Mouse (Mus musculus) kidney, postnatal 0 days (tissue): ENCODE results near the gene Lsm4. TPM values are rescaled to one million over a fixed set of nuclear protein-coding genes. Genes with fewer than 3 reads are reported as not detected.

ENCODE experiments used
- ATAC-seq: fragments of 200-750 bp; cut with Nextera tagmentation; replicated peaks from 2 replicates; pipeline ENCODE4 v1.8.0; 2017; ENCODE audit warnings: low read depth, moderate number of reproducible peaks, moderate TSS enrichment, moderate library complexity; ENCODE audit not compliant: low FRiP score
- DNase-seq: peaks from one replicate; pipeline ENCODE4 v3.0.0-alpha.2; 2016; ENCODE audit warnings: low spot score
- H3K27ac ChIP-seq: fragments of 300-500 bp; sonication (generic); 2 replicates; pipeline ENCODE4 v1.5.1; 2014; ENCODE audit warnings: mild to moderate bottlenecking
- H3K27me3 ChIP-seq: fragments of 300-500 bp; sonication (generic); 2 replicates; pipeline ENCODE4 v1.6.1; 2014; ENCODE audit warnings: low read length, mixed read lengths; ENCODE audit not compliant: insufficient read depth
- H3K36me3 ChIP-seq: fragments of 300-500 bp; sonication (generic); 2 replicates; pipeline ENCODE4 v1.6.1; 2014; ENCODE audit warnings: low read length, mixed read lengths; ENCODE audit not compliant: insufficient read depth
- H3K4me1 ChIP-seq: fragments of 300-500 bp; sonication (generic); replicated peaks from 2 replicates; pipeline ENCODE4 v1.6.1; 2014; ENCODE audit warnings: antibody characterized with exemption, low read length, mixed read lengths; ENCODE audit not compliant: insufficient read depth
- H3K4me2 ChIP-seq: fragments of 300-500 bp; sonication (generic); 2 replicates; pipeline ENCODE4 v1.6.1; 2014; ENCODE audit warnings: mild to moderate bottlenecking, low read length, moderate library complexity, mixed read lengths
- H3K4me3 ChIP-seq: fragments of 300-500 bp; sonication (generic); replicated peaks from 2 replicates; pipeline ENCODE4 v1.5.1; 2014; ENCODE audit warnings: low read depth, low read length
- H3K9ac ChIP-seq: fragments of 300-500 bp; sonication (generic); 2 replicates; pipeline ENCODE4 v1.6.1; 2014; ENCODE audit warnings: low read depth, low read length
- H3K9me3 ChIP-seq: fragments of 300-500 bp; sonication (generic); replicated peaks from 2 replicates; pipeline ENCODE4 v1.6.1; 2016; ENCODE audit warnings: low read length, inconsistent platforms, mixed read lengths
- CTCF ChIP-seq: IDR thresholded peaks from 2 replicates; pipeline ENCODE4 v1.5.1; 2016; ENCODE audit warnings: antibody characterized with exemption, low read depth, mild to moderate bottlenecking, moderate library complexity
- WGBS: fragments of 180-500 bp; shearing (Covaris S2); extraction: QIAGEN DNeasy Blood & Tissue Kit; methylation state at CpG from one replicate; pipeline ENCODE4 v1.1.7; 2014; 5-methylcytosine and 5-hydroxymethylcytosine counted together
- polyA plus RNA-seq: library from polyadenylated mRNA; unstranded; fragments of >200 nt; fragmentation: Nextera tagmentation; extraction: Ambion mirVana; gene quantifications from 2 replicates; pipeline ENCODE4 v1.2.1, GENCODE M21; 2015

The Lsm4 gene
- polyA plus RNA-seq, 1 experiment from 2014 or later: 281 TPM

- no peak for TF ChIP-seq CTCF
- Histone ChIP-seq H3K36me3 (peaks cover 15% of the 10 kb centered on the region), H3K9ac (peak overlapping the region; percentile 80), H3K4me1 (peaks cover 17% of the 10 kb centered on the region), H3K4me2 (peak overlapping the region; percentile 72), H3K27me3 (no peaks in the 10 kb centered on the region), H3K4me3 (peak overlapping the region; percentile 80), H3K27ac (peak overlapping the region; percentile 95), H3K9me3 (no peaks in the 10 kb centered on the region)
- peak; percentile 95 for ATAC-seq
- peak; percentile 98 for DNase-seq
- whole genome bisulfite sequencing: 1% methylated on average over 44 of the region's 44 CpGs
Observed at GRCm38 (mm10) chr8:70659604-70660272, 13.3 kb upstream of the Lsm4 start.

- Histone ChIP-seq H3K4me2 (peak within 1 kb of the TSS; percentile 72), H3K36me3 (peaks cover 10% of the 10 kb centered on the region), H3K9ac (peak within 1 kb of the TSS; percentile 80), H3K4me1 (peaks cover 17% of the 10 kb centered on the region), H3K27me3 (no peaks in the 10 kb centered on the region), H3K9me3 (no peaks in the 10 kb centered on the region), H3K27ac (peak within 1 kb of the TSS; percentile 95), H3K4me3 (peak within 1 kb of the TSS; percentile 80)
- DNase-seq (peak; percentile 49), ATAC-seq (peak; percentile 70)
- no peak for TF ChIP-seq CTCF
- WGBS: 4% methylated on average over 14 of the region's 14 CpGs
Observed at GRCm38 (mm10) chr8:70660273-70660725, 12.7 kb upstream of the Lsm4 start, which contains the start of gene Pgpep1. Gene Pgpep1 (minus strand): TSS chr8:70660388.

GRCm38 (mm10) chr8:70663691-70664090 lies 9.4 kb upstream of the Lsm4 start:
- DNase-seq (no peak), ATAC-seq (no peak)
- H3K4me1 ChIP-seq: peaks cover 7% of the 10 kb centered on the region
- H3K36me3 ChIP-seq: no peaks in the 10 kb centered on the region
- H3K9ac ChIP-seq: no peak overlapping the region
- no peaks in the 10 kb centered on the region for H3K27me3 ChIP-seq
- H3K9me3 ChIP-seq: no peaks in the 10 kb centered on the region
- 38% methylated on average over 4 of the region's 4 CpGs for WGBS
- H3K27ac ChIP-seq: no peak overlapping the region
- TF ChIP-seq CTCF: no peak
- no peak overlapping the region for H3K4me2 ChIP-seq
- H3K4me3 ChIP-seq: no peak overlapping the region

DNA sequence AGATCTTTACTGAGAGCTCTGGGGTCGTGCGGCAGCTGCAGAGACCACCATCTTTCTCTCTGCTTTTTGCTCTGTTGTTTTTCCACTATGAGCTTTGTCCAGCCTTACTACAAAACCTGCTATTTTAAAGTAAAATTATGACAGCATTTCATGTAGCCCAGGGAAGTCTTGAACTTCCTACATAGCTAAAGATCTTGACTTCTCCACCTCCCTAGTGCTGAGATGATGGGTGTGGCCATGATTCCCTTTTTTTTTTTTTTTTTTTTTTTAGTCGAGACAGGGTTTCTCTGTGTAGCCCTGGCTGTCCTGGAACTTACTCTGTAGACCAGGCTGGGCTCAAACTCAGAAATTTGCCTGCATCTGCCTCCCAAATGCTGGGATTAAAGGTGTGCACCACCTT lies 8.4 kb upstream of the Lsm4 start:
- Histone ChIP-seq H3K9me3 (no peaks in the 10 kb centered on the region), H3K36me3 (no peaks in the 10 kb centered on the region), H3K4me3 (no peak overlapping the region), H3K4me2 (no peak overlapping the region), H3K27ac (no peak overlapping the region), H3K27me3 (no peaks in the 10 kb centered on the region), H3K4me1 (0 out of 2 replicates have a peak, but pooled peaks cover 3% of the 10 kb centered on the region), H3K9ac (no peak overlapping the region)
- DNase-seq (no peak), ATAC-seq (no peak)
- TF ChIP-seq CTCF: no peak
- 56% methylated on average over 3 of the region's 3 CpGs for WGBS

GRCm38 (mm10) chr8:70665599-70665998 lies 7.4 kb upstream of the Lsm4 start:
- 55% methylated on average over 2 of the region's 2 CpGs for WGBS
- Histone ChIP-seq H3K9ac (no peak overlapping the region), H3K4me2 (no peak overlapping the region), H3K36me3 (no peaks in the 10 kb centered on the region), H3K27ac (peak overlapping the region; percentile 48), H3K4me1 (no peaks in the 10 kb centered on the region), H3K27me3 (no peaks in the 10 kb centered on the region), H3K9me3 (no peaks in the 10 kb centered on the region), H3K4me3 (no peak overlapping the region)
- DNase-seq: peak; percentile 48
- TF ChIP-seq CTCF: no peak
- ATAC-seq: peak; percentile 91

DNA sequence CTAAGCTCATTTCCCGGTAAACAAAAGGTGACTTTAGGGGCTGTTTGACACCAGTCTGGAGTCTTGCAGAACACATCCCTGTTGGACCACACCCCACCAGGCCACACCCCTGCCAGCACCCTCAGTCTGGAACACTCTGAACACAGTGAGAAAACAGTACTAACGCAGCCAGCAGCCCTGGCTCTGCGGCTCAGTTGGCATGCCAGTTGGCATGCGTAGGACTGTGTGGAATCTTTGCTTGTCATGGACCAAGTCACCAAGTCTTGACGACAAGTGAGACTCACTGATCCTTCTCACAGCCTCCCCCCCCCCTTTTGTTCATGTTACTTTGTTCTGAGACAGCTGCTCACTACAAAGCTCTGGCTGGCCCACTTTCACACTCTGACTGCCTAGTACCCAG lies 6.0 kb upstream of the Lsm4 start:
- no peak for ATAC-seq
- Histone ChIP-seq H3K27me3 (no peaks in the 10 kb centered on the region), H3K27ac (0 out of 2 replicates have a peak overlapping the region, but pooled peaks have one; percentile 31), H3K9ac (no peak overlapping the region), H3K4me1 (0 out of 2 replicates have a peak, but pooled peaks cover 3% of the 10 kb centered on the region), H3K4me3 (no peak overlapping the region), H3K36me3 (no peaks in the 10 kb centered on the region), H3K9me3 (no peaks in the 10 kb centered on the region), H3K4me2 (no peak overlapping the region)
- DNase-seq: no peak
- WGBS: 47% methylated on average over 5 of the region's 5 CpGs
- TF ChIP-seq CTCF: no peak
